Mouse (Mus musculus) bone marrow macrophage, adult 2 months (primary cell): ENCODE data around the gene Cry2. TPM values are rescaled to one million over a fixed set of nuclear protein-coding genes. Genes with fewer than 3 reads are reported as not detected.

Source experiments
- H3K27ac ChIP-seq: 2 replicates; pipeline ENCODE4 v1.5.1; 2012; ENCODE audit warnings: low read depth, low read length; ENCODE audit not compliant: insufficient read depth
- H3K4me1 ChIP-seq: 2 replicates; pipeline ENCODE4 v1.6.1; 2012; ENCODE audit warnings: low read length; ENCODE audit not compliant: control insufficient read depth, insufficient read depth
- H3K4me3 ChIP-seq: 2 replicates; pipeline ENCODE4 v1.5.1; 2012; ENCODE audit warnings: mild to moderate bottlenecking, low read length, moderate library complexity; ENCODE audit not compliant: insufficient read depth
- CTCF ChIP-seq: IDR thresholded peaks from 2 replicates; pipeline ENCODE4 v1.5.1; 2012; ENCODE audit warnings: low read depth, mild to moderate bottlenecking, low read length, moderate library complexity
- POLR2A ChIP-seq: IDR thresholded peaks from 2 replicates; pipeline ENCODE4 v1.6.1; 2012; ENCODE audit warnings: mild to moderate bottlenecking, low read depth, low read length, borderline replicate concordance
- polyA plus RNA-seq: library from polyadenylated mRNA; stranded (reverse); fragments of >200 nt; gene quantifications from 2 replicates; pipeline ENCODE4 v1.2.4, GENCODE M21; 2012; ENCODE audit not compliant: missing spikeins, insufficient read depth, insufficient read length

Cry2 gene
- polyA plus RNA-seq, 1 experiment: 5.4 TPM

- no peaks in the 10 kb centered on the region for H3K4me1 ChIP-seq
- no peak for TF ChIP-seq CTCF
- no peak for TF ChIP-seq POLR2A
- no peak overlapping the region for H3K4me3 ChIP-seq
- no peak overlapping the region for H3K27ac ChIP-seq
Measured at GRCm38 (mm10) chr2:92359301-92359700, 74.5 kb downstream of the Cry2 start.

GRCm38 (mm10) chr2:92354224-92354623, 79.6 kb downstream of the Cry2 start:
- TF ChIP-seq POLR2A (no peak), CTCF (no peak)
- Histone ChIP-seq H3K27ac (no peak overlapping the region), H3K4me3 (no peak overlapping the region), H3K4me1 (no peaks in the 10 kb centered on the region)

Other genes with a start within 250 kb of the Cry2 start
- 14.3 and 17.7 TPM in 2 replicates for gene Pex16, start 59.4 kb downstream of the Cry2 start, polyA plus RNA-seq
- gene Large2, start 59.2 kb downstream of the Cry2 start, polyA plus RNA-seq: not detected in 2 replicates
- 1.1 and 1.7 TPM in 2 replicates for gene 1700029I15Rik, start 51.5 kb downstream of the Cry2 start, polyA plus RNA-seq
- 0.25 TPM in 1 of 2 replicates, not detected in the other for gene Mapk8ip1, start 32.8 kb downstream of the Cry2 start, polyA plus RNA-seq
- gene Slc35c1, start 26.5 kb upstream of the Cry2 start, polyA plus RNA-seq: 22.8 and 27.4 TPM in 2 replicates
- 1.6 and 1.7 TPM in 2 replicates for gene Chst1, start 165.7 kb upstream of the Cry2 start, polyA plus RNA-seq